Mouse (Mus musculus) lung, postnatal 14 days (tissue): ENCODE results near the gene Amph.

Experiments used
- DNase-seq: peaks from one replicate; pipeline ENCODE4 v3.0.0; 2021

Amph gene

GRCm38 (mm10) chr13:19026923-19027322 lies 78.9 kb downstream of the Amph start:
- DNase-seq, result no peak

GRCm38 (mm10) chr13:19027766-19028350 lies 79.9 kb downstream of the Amph start:
- DNase-seq, result no peak

GRCm38 (mm10) chr13:19031916-19032688 lies 84.1 kb downstream of the Amph start:
- DNase-seq, result peak; percentile 16

- no peak for DNase-seq
These were observed 104.1 kb downstream of the Amph start for GRCm38 (mm10) chr13:19052090-19052489.

GRCm38 (mm10) chr13:19054504-19054903 lies 106.5 kb downstream of the Amph start:
- peak; percentile 48 for DNase-seq

- DNase-seq, result no peak
These were observed 124.3 kb downstream of the Amph start for GRCm38 (mm10) chr13:19072261-19072660.

GRCm38 (mm10) chr13:19077427-19077826 lies 129.4 kb downstream of the Amph start:
- no peak for DNase-seq

GRCm38 (mm10) chr13:19081932-19082331 lies 133.9 kb downstream of the Amph start:
- DNase-seq, result peak; percentile 49

- no peak for DNase-seq
These were observed 146.6 kb downstream of the Amph start for GRCm38 (mm10) chr13:19094571-19094970.

- no peak for DNase-seq
These were observed 149.1 kb downstream of the Amph start for GRCm38 (mm10) chr13:19097117-19097516.

- peak; percentile 12 for DNase-seq
These were observed 153.9 kb downstream of the Amph start for GRCm38 (mm10) chr13:19101889-19102402.

- DNase-seq, result peak; percentile 8
These were observed 158.4 kb downstream of the Amph start for GRCm38 (mm10) chr13:19106418-19106817.

GRCm38 (mm10) chr13:19109331-19109730 lies 161.3 kb downstream of the Amph start:
- DNase-seq, result no peak

- no peak for DNase-seq
These were observed 165.3 kb downstream of the Amph start for GRCm38 (mm10) chr13:19113034-19113922.

GRCm38 (mm10) chr13:19114761-19115160 lies 166.8 kb downstream of the Amph start:
- DNase-seq, result peak; percentile 18

GRCm38 (mm10) chr13:19126912-19127552 lies 179.0 kb downstream of the Amph start:
- no peak for DNase-seq

GRCm38 (mm10) chr13:19133833-19134232 lies 185.8 kb downstream of the Amph start:
- peak; percentile 33 for DNase-seq

GRCm38 (mm10) chr13:19137212-19137611 lies 189.2 kb downstream of the Amph start:
- DNase-seq, result no peak

GRCm38 (mm10) chr13:19137932-19138331 lies 189.9 kb downstream of the Amph start:
- DNase-seq, result no peak

GRCm38 (mm10) chr13:19138550-19138949 lies 190.5 kb downstream of the Amph start:
- DNase-seq, result no peak

- DNase-seq, result no peak
These were observed 191.1 kb downstream of the Amph start for GRCm38 (mm10) chr13:19139104-19139503.

- no peak for DNase-seq
These were observed 191.8 kb downstream of the Amph start for GRCm38 (mm10) chr13:19139771-19140170.

GRCm38 (mm10) chr13:19143766-19144165 lies 195.8 kb downstream of the Amph start:
- no peak for DNase-seq
